Mouse (Mus musculus): ENCODE results near the gene Tac1.
"Not testable (repeated sequence)": the region's sequence is repeated elsewhere in the genome, so short reads cannot be mapped to it uniquely, and the experiment has no call there.

GRCm38 (mm10) chr6:7543511-7543910 is 11.2 kb upstream of the Tac1 start:
- not testable (repeated sequence) for TF ChIP-seq POLR2A (IDR thresholded peaks at IDR 0.05; ENCODE audit: borderline replicate concordance, low read depth, low read length); CTCF (IDR thresholded peaks at IDR 0.05; ENCODE audit: low read depth, low read length)

Measured in bone marrow macrophage, adult 2 months (primary cell).